Mouse (Mus musculus) mouse embryonic stem cell (cell line): ENCODE measurements around the gene Sp9.

ENCODE experiments used
- in situ Hi-C, 2 experiments: fragments of 300-500 bp; cut with MboI; formaldehyde crosslinking; loops; 1 replicate in 1 of 2; 3 replicates in 1 of 2; pipeline ENCODE4 v1.14.3; 2019 to 2020; ENCODE audit warnings: low sequenced_read_pairs in 2 of 2, low pct_unique_long_range_greater_than_20kb in 1 of 2, mixed read lengths in 1 of 2; ENCODE audit not compliant: unreplicated experiment in 1 of 2

Sp9 gene

GRCm38 (mm10) chr2:73273249-73274118 is 1.8 kb downstream of the Sp9 start:
- in situ Hi-C loops, result no loop called here

GRCm38 (mm10) chr2:73274119-73274920 is 2.6 kb downstream of the Sp9 start:
- in situ Hi-C loops, result no loop called here

GRCm38 (mm10) chr2:73275261-73276040 is 3.7 kb downstream of the Sp9 start:
- in situ Hi-C loops, result loop anchor here (25.0 kb wide), 3 partner anchors 338 to 1738 kb away; partner anchors contain the start of genes Dlx1 (in 1 of the 2) and Dlx2 (in 1 of the 2)

GRCm38 (mm10) chr2:73276141-73276571 is 4.4 kb downstream of the Sp9 start:
- in situ Hi-C loops, result loop anchor here (25.0 kb wide), 3 partner anchors 339 to 1739 kb away; partner anchors contain the start of genes Dlx1 (in 1 of the 2) and Dlx2 (in 1 of the 2)

GRCm38 (mm10) chr2:73277021-73277708 is 5.4 kb downstream of the Sp9 start:
- in situ Hi-C loops, result loop anchor here (25.0 kb wide), 3 partner anchors 340 to 1740 kb away; partner anchors contain the start of genes Dlx1 (in 1 of the 2) and Dlx2 (in 1 of the 2)

GRCm38 (mm10) chr2:73277709-73278075 is 6.0 kb downstream of the Sp9 start:
- in situ Hi-C loops, result loop anchor here (25.0 kb wide), 3 partner anchors 340 to 1740 kb away; partner anchors contain the start of genes Dlx1 (in 1 of the 2) and Dlx2 (in 1 of the 2)

GRCm38 (mm10) chr2:73278131-73278854 is 6.6 kb downstream of the Sp9 start:
- in situ Hi-C loops, result loop anchor here (25.0 kb wide), 3 partner anchors 341 to 1741 kb away; partner anchors contain the start of genes Dlx1 (in 1 of the 2) and Dlx2 (in 1 of the 2)

- in situ Hi-C loops, result loop anchor here (25.0 kb wide), 3 partner anchors 342 to 1742 kb away; partner anchors contain the start of genes Dlx1 (in 1 of the 2) and Dlx2 (in 1 of the 2)
These were observed 7.1 kb downstream of the Sp9 start for GRCm38 (mm10) chr2:73278869-73279268.

- in situ Hi-C loops, result loop anchor here (25.0 kb wide), 3 partner anchors 342 to 1742 kb away; partner anchors contain the start of genes Dlx1 (in 1 of the 2) and Dlx2 (in 1 of the 2)
These were observed 7.7 kb downstream of the Sp9 start for GRCm38 (mm10) chr2:73279271-73280038.

- in situ Hi-C loops, result loop anchor here (25.0 kb wide), 3 partner anchors 343 to 1743 kb away; partner anchors contain the start of genes Dlx1 (in 1 of the 2) and Dlx2 (in 1 of the 2)
These were observed 8.8 kb downstream of the Sp9 start for GRCm38 (mm10) chr2:73280356-73281047.

- in situ Hi-C loops, result loop anchor here (25.0 kb wide), 3 partner anchors 344 to 1744 kb away; partner anchors contain the start of genes Dlx1 (in 1 of the 2) and Dlx2 (in 1 of the 2)
These were observed 9.4 kb downstream of the Sp9 start for GRCm38 (mm10) chr2:73281048-73281661.

GRCm38 (mm10) chr2:73281707-73282106 is 10.0 kb downstream of the Sp9 start:
- in situ Hi-C loops, result loop anchor here (25.0 kb wide), 3 partner anchors 344 to 1744 kb away; partner anchors contain the start of genes Dlx1 (in 1 of the 2) and Dlx2 (in 1 of the 2)

GRCm38 (mm10) chr2:73285630-73286029 is 13.9 kb downstream of the Sp9 start:
- in situ Hi-C loops, result loop anchor here (25.0 kb wide), 3 partner anchors 348 to 1748 kb away; partner anchors contain the start of genes Dlx1 (in 1 of the 2) and Dlx2 (in 1 of the 2)

- in situ Hi-C loops, result loop anchor here (25.0 kb wide), 3 partner anchors 354 to 1754 kb away; partner anchors contain the start of genes Dlx1 (in 1 of the 2) and Dlx2 (in 1 of the 2)
These were observed 19.4 kb downstream of the Sp9 start for GRCm38 (mm10) chr2:73291130-73291529.
